Mouse (Mus musculus) frontal cortex, postnatal 14 days (tissue): ENCODE data around the gene Serpina1f.
"Not testable (repeated sequence)": the region's sequence is repeated elsewhere in the genome, so short reads cannot be mapped to it uniquely, and the experiment has no call there.

ENCODE experiments used
- DNase-seq, 2 experiments: peaks; one replicate each; pipeline ENCODE4 v3.0.0; 2022; ENCODE audit warnings: low spot score in 2 of 2

Serpina1f gene

GRCm38 (mm10) chr12:103695429-103695828 is at the start of gene Serpina1f:
TSS of gene Serpina1f (minus strand) at chr12:103695529.
- DNase-seq = no peak

GRCm38 (mm10) chr12:103737791-103738580 is 42.7 kb upstream of the Serpina1f start:
- not testable (repeated sequence) for DNase-seq

GRCm38 (mm10) chr12:103735566-103735965 is 40.2 kb upstream of the Serpina1f start:
- DNase-seq = not testable (repeated sequence)

GRCm38 (mm10) chr12:103735101-103735500 is 39.8 kb upstream of the Serpina1f start:
- DNase-seq = not testable (repeated sequence)

- no peak for DNase-seq
Observed at GRCm38 (mm10) chr12:103711537-103711936, 16.2 kb upstream of the Serpina1f start.

GRCm38 (mm10) chr12:103710405-103710804 is 15.1 kb upstream of the Serpina1f start:
- no peak for DNase-seq

GRCm38 (mm10) chr12:103706113-103706512 is 10.8 kb upstream of the Serpina1f start:
- DNase-seq = no peak

- no peak for DNase-seq
Observed at GRCm38 (mm10) chr12:103705547-103705946, 10.2 kb upstream of the Serpina1f start.

- DNase-seq = no peak
Observed at GRCm38 (mm10) chr12:103700144-103700750, 4.9 kb upstream of the Serpina1f start.

GRCm38 (mm10) chr12:103688221-103688814 is 7.0 kb downstream of the Serpina1f start:
- no peak for DNase-seq

GRCm38 (mm10) chr12:103687021-103687420 is 8.3 kb downstream of the Serpina1f start:
- no peak for DNase-seq

- DNase-seq = peak in 1 of 2 experiments; percentile 10
Observed at GRCm38 (mm10) chr12:103686050-103686449, 9.3 kb downstream of the Serpina1f start.

- no peak for DNase-seq
Observed at GRCm38 (mm10) chr12:103685386-103685785, 9.9 kb downstream of the Serpina1f start.

GRCm38 (mm10) chr12:103683775-103684174 is 11.6 kb downstream of the Serpina1f start:
- DNase-seq = no peak

- DNase-seq = no peak
Observed at GRCm38 (mm10) chr12:103681739-103682138, 13.6 kb downstream of the Serpina1f start.

GRCm38 (mm10) chr12:103681169-103681568 is 14.2 kb downstream of the Serpina1f start:
- DNase-seq = no peak

GRCm38 (mm10) chr12:103679853-103680252 is 15.5 kb downstream of the Serpina1f start:
- DNase-seq = not testable (repeated sequence)

GRCm38 (mm10) chr12:103676039-103676438 is 19.3 kb downstream of the Serpina1f start, which contains the start of gene Serpina16:
TSS of gene Serpina16 (minus strand) at chr12:103676139.
- no peak for DNase-seq

- DNase-seq = no peak
Observed at GRCm38 (mm10) chr12:103673179-103673578, 22.1 kb downstream of the Serpina1f start.

- no peak for DNase-seq
Observed at GRCm38 (mm10) chr12:103671483-103671882, 23.8 kb downstream of the Serpina1f start.

GRCm38 (mm10) chr12:103670964-103671363 is 24.4 kb downstream of the Serpina1f start:
- no peak for DNase-seq

- DNase-seq = peak; percentile 14 to 17
Observed at GRCm38 (mm10) chr12:103670344-103670743, 25.0 kb downstream of the Serpina1f start.

GRCm38 (mm10) chr12:103665286-103665685 is 30.0 kb downstream of the Serpina1f start:
- no peak for DNase-seq
